In the genomic region with DNA sequence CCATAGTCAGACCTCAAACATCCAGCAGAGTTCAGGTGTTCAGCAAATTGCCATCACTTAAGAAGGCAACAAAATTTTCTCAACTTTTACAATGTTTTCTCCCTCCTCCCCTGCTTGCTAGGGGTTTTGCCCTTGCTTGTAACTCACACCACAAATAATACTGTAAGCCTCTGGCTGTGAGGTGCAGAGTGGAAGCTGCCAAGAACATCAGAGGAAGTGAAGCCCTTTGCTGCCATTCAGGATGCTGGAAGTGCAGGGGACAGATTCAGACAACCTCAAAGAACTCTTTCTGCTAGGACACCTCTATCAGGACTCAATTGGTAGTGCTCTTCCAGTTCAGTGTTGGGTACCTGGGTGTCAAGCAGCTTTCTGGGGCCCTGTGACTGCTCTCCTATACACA, we compare ENCODE assay signal across 27 mouse cellular contexts.
DNase-seq lines count a peak whose midpoint lies in the region; ATAC-seq and TF ChIP-seq lines count a peak whose summit lies in the region.
"Had no signal": no experiment of that assay in that cellular context is flagged by ENCODE, and none has a peak within 500 bp of the region (broad histone marks: within the 10 kb centered on the region; RNA-seq: fewer than 3 reads in every experiment).

No protein-coding gene starts in this region.

- 0 out of 2 replicates have a peak, but pooled peaks cover 6% of the 10 kb centered on the region for H3K4me1 ChIP-seq in lung, embryonic 14.5 days (ENCODE audit: insufficient read depth)
- peaks cover 7% of the 10 kb centered on the region; the same call in 1 of the 2 replicates for H3K4me1 ChIP-seq in limb, embryonic 13.5 days
- H3K4me1 ChIP-seq in stomach, embryonic 16.5 days (ENCODE audit: control insufficient read depth, insufficient read depth, low read length) = 0 out of 2 replicates have a peak, but pooled peaks cover 4% of the 10 kb centered on the region
- H3K4me1 ChIP-seq: embryonic facial prominence, embryonic 12.5 days; embryonic facial prominence, embryonic 15.5 days; forebrain, embryonic 12.5 days; heart, embryonic 10.5 days; heart, embryonic 13.5 days had no signal

- H3K27me3 ChIP-seq in lung, embryonic 14.5 days (ENCODE audit: insufficient read depth, low read length) = no peaks in the 10 kb centered on the region
- no peaks in the 10 kb centered on the region for H3K27me3 ChIP-seq in limb, embryonic 13.5 days
- no peaks in the 10 kb centered on the region for H3K27me3 ChIP-seq in stomach, embryonic 16.5 days (ENCODE audit: control insufficient read depth, insufficient read depth, low read length)
- H3K27me3 ChIP-seq: embryonic facial prominence, embryonic 12.5 days; embryonic facial prominence, embryonic 15.5 days; heart, embryonic 13.5 days had no signal

- H3K4me2 ChIP-seq in lung, embryonic 14.5 days = no peak overlapping the region
- no peak overlapping the region for H3K4me2 ChIP-seq in limb, embryonic 13.5 days (replicated peaks)
- no peak overlapping the region for H3K4me2 ChIP-seq in stomach, embryonic 16.5 days (ENCODE audit: low read depth, low read length)
- H3K4me2 ChIP-seq: embryonic facial prominence, embryonic 12.5 days; embryonic facial prominence, embryonic 15.5 days; forebrain, embryonic 12.5 days; heart, embryonic 13.5 days; hindbrain, embryonic 14.5 days had no signal

- H3K9me3 ChIP-seq in lung, embryonic 14.5 days (ENCODE audit: low read depth, low read length) = no peaks in the 10 kb centered on the region
- H3K9me3 ChIP-seq in limb, embryonic 13.5 days = no peaks in the 10 kb centered on the region
- H3K9me3 ChIP-seq in stomach, embryonic 16.5 days (replicated peaks; ENCODE audit: control insufficient read depth, low read length) = no peaks in the 10 kb centered on the region
- H3K9me3 ChIP-seq: embryonic facial prominence, embryonic 12.5 days; embryonic facial prominence, embryonic 15.5 days; forebrain, embryonic 12.5 days; heart, embryonic 10.5 days; heart, embryonic 13.5 days had no signal

- TF ChIP-seq CTCF in lung, embryonic 14.5 days (IDR thresholded peaks at IDR 0.05; ENCODE audit: low read depth) = no peak

- H3K36me3 ChIP-seq in lung, embryonic 14.5 days (ENCODE audit: insufficient read depth) = no peaks in the 10 kb centered on the region
- H3K36me3 ChIP-seq in limb, embryonic 13.5 days = no peaks in the 10 kb centered on the region
- no peaks in the 10 kb centered on the region for H3K36me3 ChIP-seq in stomach, embryonic 16.5 days (ENCODE audit: control insufficient read depth, insufficient read depth, low read length)
- H3K36me3 ChIP-seq: embryonic facial prominence, embryonic 12.5 days; embryonic facial prominence, embryonic 15.5 days; forebrain, embryonic 12.5 days; heart, embryonic 10.5 days; heart, embryonic 13.5 days had no signal

- H3K27ac ChIP-seq in lung, embryonic 14.5 days (ENCODE audit: low read depth) = peak overlapping the region; percentile 71
- no peak overlapping the region; the same call in 1 of the 2 replicates for H3K27ac ChIP-seq in limb, embryonic 13.5 days
- peak overlapping the region; percentile 24; the same call in 1 of the 2 replicates for H3K27ac ChIP-seq in stomach, embryonic 16.5 days (ENCODE audit: low read length)
- H3K27ac ChIP-seq: embryonic facial prominence, embryonic 12.5 days; embryonic facial prominence, embryonic 15.5 days; forebrain, embryonic 12.5 days; gastrocnemius, adult 2 months; heart, embryonic 10.5 days; heart, embryonic 13.5 days; hindbrain, embryonic 14.5 days; hindbrain, postnatal 0 days had no signal

- H3K4me3 ChIP-seq in lung, embryonic 14.5 days (ENCODE audit: low read depth, low read length) = no peak overlapping the region
- H3K4me3 ChIP-seq in limb, embryonic 13.5 days = no peak overlapping the region
- no peak overlapping the region for H3K4me3 ChIP-seq in stomach, embryonic 16.5 days (replicated peaks; ENCODE audit: low read length)
- H3K4me3 ChIP-seq: embryonic facial prominence, embryonic 12.5 days; embryonic facial prominence, embryonic 15.5 days; forebrain, embryonic 12.5 days; gastrocnemius, adult 2 months; heart, embryonic 10.5 days; heart, embryonic 13.5 days had no signal

- peak; percentile 83 for DNase-seq in heart, adult 11 months
- DNase-seq in heart, adult 8-10 months (ENCODE audit: low spot score) = no peak
- DNase-seq in lung, embryonic 14.5 days = no peak
- no peak for DNase-seq in lung, postnatal 25 days (ENCODE audit: low spot score)
- DNase-seq in frontal cortex, postnatal 25 days (ENCODE audit: low spot score in 2 of 2) = no peak
- DNase-seq: adrenal gland, adult 2 months; adrenal gland, postnatal 14 days; cerebellum, adult 11 months; cerebellum, adult 2 months; cerebellum, adult 9-11 months; cerebellum, postnatal 25 days; gastrocnemius, adult 2 months; gastrocnemius, postnatal 14 days; heart, adult 18-20 months; heart, postnatal 14 days; heart, postnatal 4 days had no signal

- H3K9ac ChIP-seq in lung, embryonic 14.5 days = no peak overlapping the region
- H3K9ac ChIP-seq in limb, embryonic 13.5 days = no peak overlapping the region
- no peak overlapping the region for H3K9ac ChIP-seq in stomach, embryonic 16.5 days (ENCODE audit: low read length)
- H3K9ac ChIP-seq: embryonic facial prominence, embryonic 12.5 days; embryonic facial prominence, embryonic 15.5 days; forebrain, embryonic 12.5 days; heart, embryonic 13.5 days; hindbrain, embryonic 14.5 days had no signal

- ATAC-seq in lung, embryonic 14.5 days (ENCODE audit: insufficient read depth) = no peak
- ATAC-seq in limb, embryonic 13.5 days (ENCODE audit: low FRiP score, low read depth) = peak; percentile 51
- no peak for ATAC-seq in stomach, embryonic 16.5 days (ENCODE audit: insufficient read depth, low FRiP score)
- ATAC-seq: CD4-positive, CD25-positive, alpha-beta regulatory T cell, adult 4 months; forebrain, embryonic 16.5 days; hindbrain, postnatal 0 days had no signal
